Mouse (Mus musculus) spleen, postnatal 36 days (tissue): Measurements from ENCODE around the gene Slc22a3.
A peak's percentile ranks its signal among the peaks of the same experiment; 100 is the strongest.

Experiments
- DNase-seq, 2 experiments: peaks; one replicate each; pipeline ENCODE4 v3.0.0; 2022; ENCODE audit warnings: low spot score in 2 of 2, mixed read lengths in 1 of 2

The Slc22a3 gene

DNA sequence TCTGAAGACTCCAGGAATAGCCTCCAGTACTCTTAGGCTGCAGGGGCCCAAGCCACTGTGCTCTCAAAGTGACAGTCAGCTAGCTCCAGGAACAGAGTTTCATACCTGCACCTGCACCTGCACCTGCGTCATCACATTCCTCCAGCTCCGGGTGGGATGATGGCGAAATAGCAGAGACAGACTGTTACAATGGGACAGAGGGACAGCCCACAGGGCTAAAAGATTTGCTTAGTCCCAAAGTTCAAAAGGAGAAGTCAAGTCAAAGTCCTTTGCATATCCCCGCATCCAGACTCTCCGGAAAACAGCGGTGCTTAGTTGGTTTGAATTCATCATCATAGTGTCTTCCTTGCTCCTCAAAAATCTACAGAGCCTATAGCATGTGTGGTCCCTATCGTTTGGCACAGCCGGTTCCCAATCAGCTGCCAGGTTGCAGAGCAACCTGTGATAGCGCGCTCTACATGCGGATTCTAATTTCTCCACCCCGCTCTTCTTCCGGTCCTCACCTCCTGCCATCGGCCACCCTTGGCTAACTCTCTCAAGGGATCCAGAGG lies at the start of gene Slc22a3:
Slc22a3 (minus strand) TSS at position 51 of the 551 bp plus-strand sequence.
- no peak for DNase-seq

DNA sequence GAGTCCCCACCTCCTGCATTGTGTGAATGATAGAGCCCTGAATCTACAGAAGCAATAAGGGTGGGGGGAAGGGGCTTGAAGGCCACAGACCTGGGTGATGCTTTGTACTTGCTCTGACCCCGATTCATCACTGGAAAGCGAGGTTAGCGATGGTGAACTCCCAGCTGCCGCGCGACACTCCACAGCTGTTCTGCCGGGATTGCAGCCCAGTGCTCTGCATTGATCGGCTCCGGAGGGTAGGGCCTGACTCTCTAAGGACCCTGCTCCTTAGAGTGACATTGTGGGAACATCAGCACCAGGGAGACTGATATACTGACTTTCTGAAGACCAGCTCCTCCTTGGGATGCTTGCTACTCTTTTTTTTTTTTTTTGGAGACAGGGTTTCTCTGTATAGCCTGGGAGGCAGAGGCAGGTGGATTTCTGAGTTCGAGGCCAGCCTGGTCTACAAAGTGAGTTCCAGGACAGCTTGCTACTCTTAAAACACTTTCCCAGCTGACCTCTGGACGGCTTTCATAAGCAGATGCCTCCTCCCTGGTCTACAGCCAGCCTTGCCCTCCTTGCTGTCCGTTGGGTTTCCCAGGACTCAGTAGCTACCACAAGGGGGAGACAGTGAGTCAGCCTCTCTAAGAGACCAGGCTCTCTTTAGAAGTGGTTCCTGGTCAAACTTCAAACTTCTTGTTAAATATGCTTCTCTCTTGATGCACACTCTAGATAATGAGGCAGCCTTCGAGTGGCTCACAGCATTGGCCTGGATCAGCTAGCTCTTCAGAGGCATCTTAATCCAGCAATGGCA lies 27.0 kb upstream of the Slc22a3 start:
- peak; percentile 38 to 43 for DNase-seq

GRCm38 (mm10) chr17:12532115-12532514 lies 24.6 kb upstream of the Slc22a3 start:
- DNase-seq = peak; percentile 10 to 43

- DNase-seq = no peak
Observed at GRCm38 (mm10) chr17:12530081-12530480, 22.6 kb upstream of the Slc22a3 start.

GRCm38 (mm10) chr17:12529384-12529985 lies 22.0 kb upstream of the Slc22a3 start:
- no peak for DNase-seq

GRCm38 (mm10) chr17:12519089-12519488 lies 11.6 kb upstream of the Slc22a3 start:
- DNase-seq = no peak

DNA sequence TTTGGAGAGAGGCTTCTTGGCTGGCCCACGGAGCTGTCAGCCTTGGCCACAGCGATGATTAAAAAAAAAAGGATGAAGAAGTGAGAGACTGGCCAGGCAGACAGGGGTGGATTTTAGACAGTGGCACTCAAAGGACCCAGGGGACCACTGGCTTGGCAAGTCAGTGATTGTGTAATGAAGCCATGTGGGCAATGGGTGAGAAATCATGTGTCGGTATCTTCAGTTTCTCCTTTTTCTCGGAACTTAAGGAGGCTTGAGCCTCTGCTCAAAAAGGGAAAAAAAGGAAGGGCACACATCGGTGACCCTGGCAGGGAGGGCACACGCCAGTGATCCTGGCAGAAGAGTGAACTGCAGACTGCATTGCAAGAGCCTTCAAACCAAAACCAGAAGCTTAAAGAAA lies 10.7 kb upstream of the Slc22a3 start:
- no peak for DNase-seq

DNA sequence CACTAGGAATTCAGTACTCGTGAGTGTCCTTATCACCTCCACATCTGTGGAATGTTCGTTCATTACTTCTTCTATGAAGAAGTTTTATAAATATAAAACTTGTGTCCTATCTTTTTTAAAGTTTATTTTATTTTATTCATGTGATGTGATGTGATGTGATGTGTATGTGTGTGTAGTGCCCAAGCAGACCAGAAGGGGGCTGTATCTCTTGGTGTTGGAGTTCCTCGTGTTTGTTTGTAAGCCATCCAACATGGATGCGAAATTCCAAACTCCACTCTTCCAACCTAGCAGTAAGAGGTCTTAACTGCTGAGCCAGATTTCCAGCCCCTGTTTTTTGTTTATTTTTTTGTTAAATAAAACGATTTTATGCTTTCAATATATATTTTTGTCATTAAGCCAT lies 6.5 kb upstream of the Slc22a3 start:
- DNase-seq = no peak

DNA sequence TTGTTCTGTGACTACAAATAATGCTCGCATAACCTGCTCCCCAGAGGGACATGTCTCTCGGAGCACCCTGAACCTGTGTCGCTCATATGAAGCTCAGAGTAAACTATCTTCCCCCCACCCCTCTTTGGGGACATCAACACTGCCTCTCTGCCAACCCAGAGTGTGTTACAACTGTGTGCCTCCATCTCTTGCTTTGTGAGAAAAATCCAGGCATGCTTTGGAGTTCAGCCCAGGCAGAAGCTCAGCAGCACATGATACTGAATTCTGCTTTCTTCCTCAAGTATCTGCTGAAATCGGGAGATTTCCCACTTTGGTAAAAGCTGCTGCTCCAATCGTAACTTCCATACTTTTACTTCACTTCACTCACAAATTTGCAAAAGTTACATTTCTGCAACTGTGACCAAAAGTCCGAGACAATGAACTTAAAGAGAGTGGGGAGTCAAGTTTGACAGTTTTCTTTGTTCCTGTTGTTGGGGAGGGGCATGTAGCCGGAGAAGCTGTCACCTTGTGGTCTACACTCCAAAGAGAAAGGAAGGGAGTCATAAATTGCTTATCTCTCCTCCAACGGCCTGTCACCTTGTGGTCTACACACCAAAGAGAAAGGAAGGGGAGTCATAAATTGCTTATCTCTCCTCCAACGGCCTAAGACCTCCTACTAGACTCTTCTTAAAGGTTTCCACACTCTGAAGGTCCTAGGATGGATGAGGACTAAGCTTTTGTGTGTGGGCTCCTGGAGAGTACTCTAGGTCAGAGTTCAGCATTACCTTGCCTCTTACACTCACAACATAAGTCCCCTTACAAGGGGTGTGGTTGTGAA lies 5.8 kb upstream of the Slc22a3 start:
- no peak for DNase-seq

GRCm38 (mm10) chr17:12511193-12511592 lies 3.7 kb upstream of the Slc22a3 start:
- DNase-seq = no peak

DNA sequence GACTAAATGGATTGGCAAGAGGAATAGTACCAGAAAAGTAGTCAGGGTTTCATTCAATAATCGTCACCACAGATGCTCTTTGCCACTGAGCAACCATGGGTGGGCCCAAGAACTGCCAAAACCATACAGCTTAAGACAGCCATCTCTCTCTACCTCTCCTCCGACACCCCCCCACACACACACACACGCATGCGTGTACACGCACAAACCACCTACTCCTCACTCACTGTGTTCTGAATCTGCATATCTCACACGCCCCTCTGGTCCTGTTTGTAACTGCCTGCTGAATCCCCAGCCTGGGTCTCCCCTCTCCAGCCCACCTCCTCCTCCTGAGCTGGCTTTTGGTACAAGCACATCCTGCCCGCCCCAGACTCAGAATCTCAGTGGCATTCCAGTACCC lies 872 bp upstream of the Slc22a3 start:
- DNase-seq = no peak

DNA sequence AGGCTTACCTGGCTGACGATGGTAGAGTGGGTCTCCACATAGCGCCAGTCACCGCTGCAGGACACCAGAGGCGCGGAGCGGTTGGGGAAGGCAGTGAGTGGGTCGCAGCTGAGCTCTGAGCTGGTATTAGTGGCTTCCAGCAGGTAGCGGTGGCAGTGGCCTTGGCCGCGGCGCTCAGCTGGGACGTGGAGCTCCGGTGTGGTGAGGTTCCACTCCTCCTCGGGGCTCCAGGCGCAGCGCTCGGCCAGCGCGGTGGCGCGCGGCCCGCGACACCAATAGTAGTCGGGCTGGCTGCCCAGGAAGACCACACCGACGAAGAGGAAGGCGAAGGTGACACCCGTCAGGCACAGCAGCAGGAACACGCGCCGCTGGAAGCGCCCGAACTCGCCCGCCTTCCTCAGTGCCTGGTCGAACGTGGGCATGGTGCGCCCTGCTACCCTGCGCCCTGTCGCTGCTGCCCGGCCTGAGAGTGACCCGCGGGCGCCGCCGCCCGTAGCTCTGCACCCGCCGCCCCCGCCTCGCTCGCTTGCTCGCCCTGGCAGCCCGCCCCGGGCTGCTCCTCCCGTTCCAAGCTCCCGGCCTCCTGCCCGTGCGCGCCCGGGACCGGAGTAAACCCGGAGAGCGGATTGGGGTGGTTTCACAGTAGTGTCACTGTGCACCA lies 471 bp downstream of the Slc22a3 start:
- no peak for DNase-seq

- no peak for DNase-seq
Observed at GRCm38 (mm10) chr17:12505708-12506107, 1.8 kb downstream of the Slc22a3 start.

DNA sequence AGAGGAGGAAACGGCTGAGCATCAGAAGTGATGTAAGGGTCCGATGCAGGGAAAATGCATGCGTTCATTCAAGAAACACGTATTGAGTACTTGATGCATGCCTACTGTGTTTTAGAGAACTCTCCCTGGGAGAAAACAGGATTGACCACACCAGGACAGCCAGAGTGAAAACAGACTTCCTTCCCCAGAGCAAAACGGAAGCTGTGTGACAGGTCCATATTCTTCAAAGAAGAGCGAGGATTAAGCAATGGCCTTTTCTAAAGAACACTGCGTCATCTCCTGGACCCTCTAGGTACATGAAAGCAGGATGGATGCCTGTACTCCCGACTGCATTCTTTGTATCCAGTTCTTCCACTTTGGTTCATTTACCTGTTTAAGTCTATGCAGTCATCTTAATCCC lies 8.1 kb downstream of the Slc22a3 start:
- DNase-seq = no peak

DNA sequence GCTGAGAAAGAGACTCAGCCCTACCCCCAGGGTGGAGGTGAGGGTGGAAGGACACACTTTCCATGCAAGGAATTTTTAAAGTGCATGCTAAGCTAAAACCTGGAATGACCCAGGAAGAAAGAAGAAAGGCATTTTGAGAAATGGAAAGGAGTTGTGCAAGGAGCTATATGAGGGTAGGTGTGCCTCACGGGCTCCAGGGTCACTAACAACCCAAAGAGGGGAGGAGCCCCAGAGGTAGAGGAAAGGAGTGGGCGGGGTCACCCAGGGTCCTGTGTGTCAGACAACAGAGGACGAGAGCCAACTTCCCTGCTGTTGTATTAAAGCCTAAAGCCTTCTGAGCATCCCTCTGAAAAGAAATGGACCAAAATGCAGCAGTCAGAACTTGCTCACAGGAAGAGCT lies 11.9 kb downstream of the Slc22a3 start:
- DNase-seq = no peak

- no peak for DNase-seq
Observed at GRCm38 (mm10) chr17:12491591-12491990, 15.9 kb downstream of the Slc22a3 start.

DNA sequence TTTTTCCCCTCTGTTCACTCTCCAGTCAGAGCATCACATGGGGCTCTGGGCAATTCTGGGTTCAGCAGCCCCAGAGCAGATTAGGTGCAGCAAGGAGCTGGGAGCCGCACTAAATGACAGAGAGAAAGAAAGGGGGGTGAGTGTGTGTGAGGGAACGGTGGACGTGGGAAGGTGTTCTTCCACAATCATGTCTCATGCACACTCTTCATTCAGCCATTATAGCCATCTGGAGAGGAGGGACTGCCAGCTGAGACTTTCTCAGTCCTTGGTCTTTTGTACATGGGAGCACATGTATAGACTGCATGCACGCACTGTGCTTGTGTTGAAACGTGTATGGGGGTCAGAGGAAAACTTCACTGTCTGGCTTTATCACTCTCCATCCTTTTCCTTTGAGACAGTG lies 17.6 kb downstream of the Slc22a3 start:
- no peak for DNase-seq

DNA sequence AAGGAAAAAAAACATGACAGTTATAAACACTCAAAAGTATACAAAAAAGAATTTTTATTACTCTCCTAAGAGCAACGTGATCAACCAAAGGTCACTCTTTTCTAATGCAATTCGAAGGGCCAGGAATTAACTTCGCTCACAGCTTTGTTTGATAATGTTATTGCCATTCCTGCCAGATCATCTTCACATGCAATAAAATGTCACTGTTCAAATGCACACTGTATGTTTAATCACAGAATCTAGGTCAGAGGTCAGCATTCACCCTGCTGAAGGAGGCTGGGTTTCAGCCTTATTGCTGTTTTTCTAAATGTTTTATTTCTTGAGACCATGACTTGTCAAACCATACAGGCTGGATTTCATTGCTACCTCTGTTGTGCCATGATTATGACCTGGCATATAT lies 21.8 kb downstream of the Slc22a3 start:
- no peak for DNase-seq

DNA sequence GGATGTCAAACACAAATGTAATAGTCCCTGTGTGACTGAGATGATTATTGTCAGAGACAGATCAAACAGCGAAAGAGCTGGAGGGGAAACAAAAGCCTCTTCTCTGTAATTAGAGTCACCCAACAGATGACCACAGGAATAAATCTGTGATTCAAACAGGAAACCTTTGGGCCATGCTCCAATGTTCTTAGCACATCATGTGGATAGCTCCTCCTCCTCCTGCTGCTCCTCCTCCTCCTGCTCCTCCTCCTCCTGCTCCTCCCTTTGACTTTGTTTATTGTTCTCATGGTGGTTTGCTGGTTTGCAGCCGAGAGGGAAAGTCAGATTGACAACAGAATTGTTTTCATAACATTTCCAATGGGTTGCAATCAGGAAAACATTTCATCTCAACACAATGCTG lies 28.1 kb downstream of the Slc22a3 start:
- no peak for DNase-seq

GRCm38 (mm10) chr17:12474509-12475083 lies 32.9 kb downstream of the Slc22a3 start:
- DNase-seq = no peak

GRCm38 (mm10) chr17:12472547-12472946 lies 35.0 kb downstream of the Slc22a3 start:
- no peak for DNase-seq
